Mouse (Mus musculus) liver, embryonic 13.5 days (tissue): ENCODE measurements around the gene C8b. TPM values are rescaled to one million over a fixed set of nuclear protein-coding genes. Genes with fewer than 3 reads are reported as not detected.

Source experiments
- ATAC-seq: fragments of 200-750 bp; cut with Nextera tagmentation; 2 replicates; pipeline ENCODE4 v1.8.0; 2017; ENCODE audit warnings: low read depth, mild to moderate bottlenecking, moderate number of reproducible peaks, moderate library complexity
- DNase-seq: peaks from one replicate; pipeline ENCODE4 v3.0.0; 2022
- H3K27ac ChIP-seq: fragments of 300-500 bp; sonication (generic); 2 replicates; pipeline ENCODE4 v1.5.1; 2015; ENCODE audit warnings: moderate library complexity, mild to moderate bottlenecking, inconsistent platforms
- H3K27me3 ChIP-seq: fragments of 300-500 bp; sonication (generic); 2 replicates; pipeline ENCODE4 v1.6.1; 2015; ENCODE audit warnings: mild to moderate bottlenecking, inconsistent platforms
- H3K36me3 ChIP-seq: fragments of 300-500 bp; sonication (generic); 2 replicates; pipeline ENCODE4 v1.6.1; 2015; ENCODE audit warnings: mild to moderate bottlenecking, inconsistent platforms
- H3K4me1 ChIP-seq: fragments of 300-500 bp; sonication (generic); replicated peaks from 2 replicates; pipeline ENCODE4 v1.6.1; 2015; ENCODE audit warnings: inconsistent platforms
- H3K4me2 ChIP-seq: fragments of 300-500 bp; sonication (generic); 2 replicates; pipeline ENCODE4 v1.6.1; 2015; ENCODE audit warnings: inconsistent platforms, mild to moderate bottlenecking, moderate library complexity
- H3K4me3 ChIP-seq: fragments of 300-500 bp; sonication (generic); replicated peaks from 2 replicates; pipeline ENCODE4 v1.5.1; 2015; ENCODE audit warnings: mild to moderate bottlenecking, inconsistent platforms
- H3K9ac ChIP-seq: fragments of 300-500 bp; sonication (generic); 2 replicates; pipeline ENCODE4 v1.6.1; 2015; ENCODE audit warnings: mild to moderate bottlenecking, inconsistent platforms
- H3K9me3 ChIP-seq: fragments of 300-500 bp; sonication (generic); replicated peaks from 2 replicates; pipeline ENCODE4 v1.6.1; 2016; ENCODE audit warnings: inconsistent platforms
- WGBS: fragments of 180-500 bp; shearing (Covaris S2); methylation state at CpG from one replicate; pipeline ENCODE4 v1.1.7; 2015; ENCODE audit not compliant: insufficient replicate concordance; 5-methylcytosine and 5-hydroxymethylcytosine counted together
- polyA plus RNA-seq: library from polyadenylated mRNA; unstranded; fragments of >200 nt; fragmentation: Nextera tagmentation; extraction: Ambion mirVana; gene quantifications from 2 replicates; pipeline ENCODE4 v1.2.1, GENCODE M21; 2015

The C8b gene
- polyA plus RNA-seq, 1 experiment from 2014 or later = 12.5 TPM

DNA sequence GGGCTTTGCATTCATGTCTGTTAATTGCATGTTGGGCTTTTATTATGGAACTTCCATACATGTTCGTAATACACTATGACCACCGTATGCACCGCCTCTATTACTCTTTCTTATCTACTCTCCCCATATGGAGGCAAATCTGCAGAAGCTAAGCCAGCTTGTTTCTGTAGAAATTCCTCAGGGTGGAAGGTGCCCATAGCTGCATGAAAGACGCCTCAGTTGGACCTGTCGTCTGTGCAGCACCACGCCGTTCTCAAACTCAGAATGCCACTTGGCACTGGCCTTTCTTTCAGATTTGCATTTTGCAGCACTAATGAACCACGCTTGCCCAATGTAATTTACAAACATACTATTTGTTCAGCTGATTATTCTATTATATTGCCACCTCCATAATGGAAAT is 3.5 kb downstream of the C8b start:
- Histone ChIP-seq H3K27ac (no peak overlapping the region), H3K9ac (no peak overlapping the region), H3K4me1 (0 out of 2 replicates have a peak, but pooled peaks cover 4% of the 10 kb centered on the region), H3K4me2 (no peak overlapping the region), H3K9me3 (no peaks in the 10 kb centered on the region), H3K27me3 (no peaks in the 10 kb centered on the region), H3K36me3 (no peaks in the 10 kb centered on the region), H3K4me3 (no peak overlapping the region)
- DNase-seq (no peak), ATAC-seq (no peak)
- 65% methylated on average over 8 of the region's 8 CpGs for WGBS

DNA sequence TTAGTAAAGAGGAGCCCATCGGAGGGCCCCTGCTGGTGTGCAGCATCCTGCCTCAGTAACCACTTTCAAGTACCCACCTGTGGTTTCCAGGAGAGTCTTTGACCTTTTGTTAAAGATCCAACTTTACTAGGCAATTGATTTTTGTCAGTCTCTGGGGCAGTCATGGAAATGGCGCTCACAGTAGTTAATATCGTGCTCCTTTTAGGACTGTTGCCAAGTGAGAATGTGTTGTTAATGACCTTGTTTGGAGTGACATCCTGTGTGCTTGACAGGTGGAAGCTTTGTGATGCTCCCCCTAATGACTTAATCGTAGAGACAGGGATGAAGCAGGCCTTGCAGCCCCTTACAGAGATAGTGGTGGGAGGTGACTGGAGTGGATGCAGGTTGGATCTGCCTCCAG is 4.2 kb downstream of the C8b start:
- ATAC-seq (no peak), DNase-seq (no peak)
- no peak overlapping the region for H3K4me3 ChIP-seq
- 52% methylated on average over 4 of the region's 4 CpGs for WGBS
- 0 out of 2 replicates have a peak, but pooled peaks cover 4% of the 10 kb centered on the region for H3K4me1 ChIP-seq
- H3K9me3 ChIP-seq = no peaks in the 10 kb centered on the region
- H3K4me2 ChIP-seq = no peak overlapping the region
- no peaks in the 10 kb centered on the region for H3K27me3 ChIP-seq
- no peak overlapping the region for H3K27ac ChIP-seq
- H3K9ac ChIP-seq = no peak overlapping the region
- no peaks in the 10 kb centered on the region for H3K36me3 ChIP-seq

DNA sequence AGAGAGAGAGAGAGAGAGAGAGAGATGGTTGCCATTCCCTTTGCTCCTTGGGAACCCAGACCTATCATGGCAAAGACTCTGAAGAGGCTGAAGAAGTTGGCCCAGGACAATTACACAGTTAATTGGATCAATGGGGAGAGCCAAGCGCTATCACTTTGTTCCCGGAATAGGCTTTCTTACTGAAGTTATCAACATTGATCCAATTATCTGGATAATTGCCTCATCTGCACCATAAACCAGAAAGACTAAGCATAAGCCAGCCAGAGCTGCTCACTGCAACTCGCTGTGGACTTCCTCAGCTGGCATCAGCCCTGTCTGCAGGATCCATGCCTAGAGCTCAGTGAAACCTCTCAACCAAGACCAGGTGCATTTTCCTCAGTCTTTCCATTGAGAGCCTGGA is 9.5 kb downstream of the C8b start:
- WGBS = 61% methylated on average over 3 of the region's 3 CpGs
- no peak for DNase-seq
- no peak overlapping the region for H3K9ac ChIP-seq

DNA sequence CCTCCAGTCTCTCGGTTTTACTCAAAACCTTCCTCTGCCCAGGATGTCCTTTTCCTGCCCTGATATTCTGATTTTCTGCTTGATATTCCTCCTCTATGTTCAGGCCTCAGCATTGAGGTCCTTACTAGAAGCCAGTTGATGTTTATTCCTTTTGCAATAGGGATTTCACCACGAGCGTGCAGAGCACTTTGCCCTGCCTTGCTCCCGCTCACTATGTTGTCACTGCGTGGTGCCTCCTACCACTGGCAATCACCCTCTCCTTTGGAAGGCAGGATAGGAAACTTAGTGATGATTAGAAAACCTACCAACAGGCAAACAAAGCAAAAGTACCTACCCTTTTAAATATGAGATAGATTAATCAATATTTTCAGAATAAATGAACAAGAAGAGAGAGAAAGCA is 13.3 kb downstream of the C8b start:
- ATAC-seq = no peak
- no peak for DNase-seq
- 66% methylated on average over 5 of the region's 5 CpGs for WGBS

More for the DNA sequence above, 9.5 kb downstream of the C8b start:
- H3K4me1 ChIP-seq = no peaks in the 10 kb centered on the region
- H3K36me3 ChIP-seq = no peaks in the 10 kb centered on the region
- H3K4me2 ChIP-seq = no peak overlapping the region
- no peaks in the 10 kb centered on the region for H3K9me3 ChIP-seq
- no peak overlapping the region for H3K4me3 ChIP-seq
- H3K27ac ChIP-seq = no peak overlapping the region
- no peak for ATAC-seq
- H3K27me3 ChIP-seq = no peaks in the 10 kb centered on the region

DNA sequence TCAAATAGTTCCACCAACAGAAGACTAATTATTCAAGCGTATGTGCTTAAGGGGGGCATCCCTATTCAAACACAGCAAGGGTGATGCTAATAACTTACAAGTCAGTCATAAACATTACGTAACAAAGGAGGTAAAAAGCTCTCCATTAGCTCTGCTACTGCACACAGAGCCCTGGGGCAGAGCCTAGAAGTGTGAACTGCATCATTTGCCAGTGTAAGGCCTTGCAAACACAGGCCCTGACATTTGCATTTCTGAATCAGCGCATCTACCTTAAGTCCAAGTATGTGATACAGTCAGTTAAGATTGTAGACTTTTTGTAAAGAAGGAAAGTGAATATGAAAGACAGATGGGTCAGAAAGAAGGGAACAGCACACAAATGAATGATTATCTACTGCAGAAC is 15.3 kb downstream of the C8b start:
- no peak overlapping the region for H3K27ac ChIP-seq
- no peaks in the 10 kb centered on the region for H3K4me1 ChIP-seq
- ATAC-seq (no peak), DNase-seq (no peak)
- H3K9me3 ChIP-seq = no peaks in the 10 kb centered on the region
- no peak overlapping the region for H3K4me2 ChIP-seq
- H3K36me3 ChIP-seq = no peaks in the 10 kb centered on the region
- no peaks in the 10 kb centered on the region for H3K27me3 ChIP-seq
- WGBS = 71% methylated on average over 3 of the region's 3 CpGs
- H3K4me3 ChIP-seq = no peak overlapping the region
- no peak overlapping the region for H3K9ac ChIP-seq

More for the DNA sequence above, 13.3 kb downstream of the C8b start:
- no peak overlapping the region for H3K4me2 ChIP-seq
- no peaks in the 10 kb centered on the region for H3K4me1 ChIP-seq
- H3K9me3 ChIP-seq = no peaks in the 10 kb centered on the region
- H3K36me3 ChIP-seq = no peaks in the 10 kb centered on the region
- no peak overlapping the region for H3K9ac ChIP-seq
- no peaks in the 10 kb centered on the region for H3K27me3 ChIP-seq
- no peak overlapping the region for H3K27ac ChIP-seq
- no peak overlapping the region for H3K4me3 ChIP-seq

DNA sequence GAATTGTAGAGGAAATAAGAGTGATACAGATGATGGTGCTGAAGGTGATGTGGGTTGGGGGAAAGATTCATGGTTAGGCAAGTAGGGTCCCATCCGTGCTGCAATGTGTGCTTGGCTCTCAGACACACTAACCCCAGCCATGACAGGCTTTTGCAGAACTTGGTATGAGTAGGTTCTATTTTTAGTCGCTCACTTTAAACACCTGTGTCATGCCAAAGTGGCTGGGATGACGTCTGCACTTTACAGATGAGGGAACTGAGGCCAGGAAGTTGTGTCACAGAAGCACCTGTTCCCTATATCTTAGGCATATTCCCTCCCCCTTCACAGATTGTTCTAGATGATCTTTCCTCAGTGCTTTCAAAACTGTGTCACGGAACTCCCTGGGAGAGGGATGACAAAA is 16.2 kb downstream of the C8b start:
- 54% methylated on average over 4 of the region's 4 CpGs for WGBS
- H3K27ac ChIP-seq = no peak overlapping the region
- no peak overlapping the region for H3K9ac ChIP-seq
- DNase-seq (no peak), ATAC-seq (no peak)
- H3K4me3 ChIP-seq = no peak overlapping the region
- H3K4me1 ChIP-seq = no peaks in the 10 kb centered on the region
- no peaks in the 10 kb centered on the region for H3K36me3 ChIP-seq
- H3K4me2 ChIP-seq = no peak overlapping the region
- no peaks in the 10 kb centered on the region for H3K27me3 ChIP-seq
- H3K9me3 ChIP-seq = no peaks in the 10 kb centered on the region

DNA sequence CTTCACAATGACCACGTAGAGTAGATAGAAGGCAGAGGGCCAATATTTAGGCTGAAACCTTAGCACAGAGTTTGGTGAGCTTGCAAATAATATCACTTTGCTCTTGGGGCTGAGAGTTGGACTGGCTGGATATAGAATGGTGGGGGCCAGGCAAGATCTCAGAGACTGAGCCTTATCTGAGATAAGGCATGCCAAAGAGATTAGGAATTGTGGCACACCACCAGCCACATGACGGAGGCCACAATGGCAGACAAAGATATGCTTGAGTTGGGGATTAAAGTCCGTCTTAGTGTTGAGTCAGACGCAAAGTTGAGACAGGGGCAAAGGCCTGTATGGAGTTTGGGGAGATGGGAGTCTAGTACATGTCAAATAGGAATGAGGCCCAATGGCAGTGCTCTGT is 26.0 kb downstream of the C8b start:
- Histone ChIP-seq H3K36me3 (no peaks in the 10 kb centered on the region), H3K27me3 (no peaks in the 10 kb centered on the region), H3K4me3 (no peak overlapping the region), H3K9me3 (no peaks in the 10 kb centered on the region), H3K4me1 (no peaks in the 10 kb centered on the region), H3K4me2 (no peak overlapping the region), H3K9ac (no peak overlapping the region), H3K27ac (no peak overlapping the region)
- 61% methylated on average over 4 of the region's 4 CpGs for WGBS
- ATAC-seq (no peak), DNase-seq (no peak)

DNA sequence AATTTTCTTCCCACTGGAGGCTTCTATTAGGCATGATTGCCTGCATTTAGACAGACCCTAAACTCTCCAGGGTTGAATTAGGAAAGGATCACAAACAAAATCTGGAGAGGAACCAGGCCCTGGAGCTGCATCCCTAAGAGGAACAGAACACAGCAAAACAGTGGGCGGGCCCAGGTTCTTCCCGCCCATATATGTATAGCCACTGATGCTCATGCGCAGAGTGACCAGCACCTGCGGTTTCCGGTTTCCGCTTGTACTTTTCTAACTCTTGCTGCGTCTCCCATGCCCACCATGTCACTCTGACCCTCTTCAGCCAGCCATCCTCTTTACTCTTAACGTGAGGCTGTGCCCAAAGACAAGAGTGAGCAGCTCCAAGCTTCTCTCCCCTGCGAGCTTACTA is 32.8 kb downstream of the C8b start:
- Histone ChIP-seq H3K36me3 (no peaks in the 10 kb centered on the region), H3K4me2 (no peak overlapping the region), H3K4me3 (no peak overlapping the region), H3K27ac (no peak overlapping the region), H3K27me3 (no peaks in the 10 kb centered on the region), H3K4me1 (no peaks in the 10 kb centered on the region), H3K9me3 (no peaks in the 10 kb centered on the region), H3K9ac (no peak overlapping the region)
- no peak for ATAC-seq
- DNase-seq = no peak
- 64% methylated on average over 9 of the region's 9 CpGs for WGBS

DNA sequence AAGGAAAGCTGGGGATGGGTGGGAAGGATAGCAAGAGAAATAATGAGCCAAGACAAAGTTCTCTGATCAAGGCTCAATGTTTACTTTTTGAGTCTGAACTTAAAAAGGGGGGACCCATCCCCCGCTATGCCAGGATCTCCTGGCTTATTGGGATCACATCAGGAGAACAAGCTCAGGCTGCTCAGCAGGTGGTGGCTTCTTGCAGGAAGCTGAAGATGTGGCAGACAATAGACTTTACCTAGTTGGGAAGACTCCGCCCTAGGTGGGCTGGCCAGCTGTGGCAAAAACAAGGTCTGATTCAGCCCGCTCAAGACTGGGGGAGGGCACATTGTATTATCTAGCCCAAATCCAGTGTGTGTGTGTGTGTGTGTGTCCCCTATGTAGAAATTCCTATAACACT is 35.5 kb downstream of the C8b start:
- DNase-seq (no peak), ATAC-seq (no peak)
- H3K9ac ChIP-seq = no peak overlapping the region
- no peak overlapping the region for H3K27ac ChIP-seq
- 67% methylated on average over 3 of the region's 3 CpGs for WGBS
- H3K27me3 ChIP-seq = no peaks in the 10 kb centered on the region
- no peak overlapping the region for H3K4me2 ChIP-seq
- H3K4me1 ChIP-seq = no peaks in the 10 kb centered on the region
- no peaks in the 10 kb centered on the region for H3K9me3 ChIP-seq
- H3K4me3 ChIP-seq = no peak overlapping the region
- no peaks in the 10 kb centered on the region for H3K36me3 ChIP-seq

DNA sequence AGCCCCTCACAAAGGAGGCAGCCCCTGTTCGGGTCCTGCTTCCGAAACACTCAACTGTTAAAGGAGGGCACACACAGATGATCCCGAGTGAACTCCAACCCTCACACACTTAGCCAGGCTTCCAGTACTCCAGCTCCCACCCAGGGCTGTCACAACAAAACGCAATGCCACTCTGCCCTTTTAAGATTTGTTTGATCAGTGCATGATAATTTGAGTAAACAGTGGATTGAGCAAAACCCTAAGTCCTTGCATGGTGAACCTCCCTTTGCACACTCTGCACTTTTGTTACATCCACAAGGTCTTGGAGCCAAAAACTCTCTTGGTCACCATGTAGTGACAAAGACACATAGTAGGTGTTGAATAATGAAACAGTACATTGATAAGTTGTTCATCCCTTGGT is 38.0 kb downstream of the C8b start:
- Histone ChIP-seq H3K9me3 (no peaks in the 10 kb centered on the region), H3K27me3 (no peaks in the 10 kb centered on the region), H3K36me3 (no peaks in the 10 kb centered on the region), H3K4me2 (no peak overlapping the region), H3K9ac (no peak overlapping the region), H3K4me1 (no peaks in the 10 kb centered on the region), H3K4me3 (no peak overlapping the region), H3K27ac (no peak overlapping the region)
- no peak for DNase-seq
- 51% methylated on average over 4 of the region's 4 CpGs for whole genome bisulfite sequencing
- no peak for ATAC-seq

DNA sequence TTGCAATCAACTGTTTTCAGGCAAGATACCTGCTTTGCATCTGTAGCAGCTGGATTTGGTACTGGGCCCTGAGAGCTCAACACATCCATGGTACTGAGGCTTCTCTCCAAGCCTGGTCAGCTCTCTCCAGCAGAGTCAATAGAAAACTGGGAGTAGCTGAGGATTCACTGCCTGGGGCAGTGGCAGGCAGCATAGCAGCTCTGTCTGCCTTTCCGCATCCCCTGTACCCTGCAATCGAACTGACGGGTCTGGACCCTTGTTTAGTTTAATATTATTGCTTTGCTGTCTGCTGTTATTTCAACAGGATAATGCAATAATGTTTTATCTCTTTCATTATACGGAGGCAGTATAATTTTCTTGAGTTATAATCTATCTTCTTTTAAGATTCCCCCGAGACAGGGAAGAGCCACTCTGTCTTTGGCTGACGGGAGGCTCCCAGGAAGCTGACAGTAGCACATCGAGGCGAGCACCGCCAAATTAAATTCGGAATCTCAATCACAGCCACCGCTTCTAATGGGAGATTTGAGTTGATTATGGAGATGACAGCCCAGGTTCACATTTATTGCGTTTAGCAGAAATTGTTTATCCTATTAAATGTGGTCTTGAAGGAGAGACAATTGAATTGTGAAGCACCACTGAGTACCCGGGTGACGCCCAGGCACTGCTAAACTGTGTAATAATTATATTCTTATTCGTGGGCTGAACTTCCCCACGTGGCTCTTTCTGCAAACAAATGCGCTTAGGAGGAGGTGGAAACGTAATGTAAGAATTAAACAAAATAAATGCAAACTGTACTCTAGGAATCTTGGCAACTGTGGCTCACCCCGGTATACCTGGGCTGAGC is 39.5 kb downstream of the C8b start:
- WGBS = 70% methylated on average over 19 of the region's 19 CpGs
- Histone ChIP-seq H3K4me1 (no peaks in the 10 kb centered on the region), H3K4me3 (no peak overlapping the region), H3K4me2 (no peak overlapping the region), H3K9ac (no peak overlapping the region), H3K27me3 (no peaks in the 10 kb centered on the region), H3K27ac (no peak overlapping the region), H3K36me3 (no peaks in the 10 kb centered on the region), H3K9me3 (no peaks in the 10 kb centered on the region)
- ATAC-seq (no peak), DNase-seq (no peak)

DNA sequence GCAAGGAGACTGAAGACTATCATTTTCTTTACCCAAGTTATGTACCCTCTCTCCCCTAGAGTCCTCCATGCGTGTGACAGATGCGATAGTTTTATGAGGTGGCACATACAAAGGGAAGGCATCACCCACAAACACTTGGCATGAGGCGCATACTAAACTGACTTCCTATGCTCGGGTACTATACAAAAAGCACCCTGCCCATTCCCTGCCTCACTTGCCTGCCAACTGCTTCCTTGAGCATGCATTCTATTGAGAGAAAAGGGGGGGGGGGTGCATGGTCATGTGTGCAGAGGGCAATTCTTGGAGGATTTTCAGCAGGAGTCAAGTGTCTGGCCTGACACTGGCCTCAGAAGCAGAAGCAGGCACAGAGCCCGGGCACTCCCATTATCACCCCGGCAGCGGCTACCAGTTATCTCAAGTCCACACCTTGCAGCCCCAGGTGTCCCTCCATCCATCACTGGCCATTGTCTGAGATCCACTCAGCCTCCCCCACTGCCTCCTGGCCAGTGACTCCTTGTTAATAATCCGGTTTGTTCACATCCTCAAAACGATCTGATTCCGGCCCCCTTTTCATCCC is 44.7 kb downstream of the C8b start:
- DNase-seq (no peak), ATAC-seq (no peak)
- no peaks in the 10 kb centered on the region for H3K9me3 ChIP-seq
- H3K27me3 ChIP-seq = no peaks in the 10 kb centered on the region
- WGBS = 57% methylated on average over 10 of the region's 10 CpGs
- no peak overlapping the region for H3K4me2 ChIP-seq
- no peaks in the 10 kb centered on the region; the same call in 1 of the 2 replicates for H3K4me1 ChIP-seq
- H3K4me3 ChIP-seq = no peak overlapping the region
- no peaks in the 10 kb centered on the region for H3K36me3 ChIP-seq
- no peak overlapping the region for H3K27ac ChIP-seq
- H3K9ac ChIP-seq = no peak overlapping the region
